Mouse (Mus musculus): ENCODE data around the gene Exoc3l4.

DNA sequence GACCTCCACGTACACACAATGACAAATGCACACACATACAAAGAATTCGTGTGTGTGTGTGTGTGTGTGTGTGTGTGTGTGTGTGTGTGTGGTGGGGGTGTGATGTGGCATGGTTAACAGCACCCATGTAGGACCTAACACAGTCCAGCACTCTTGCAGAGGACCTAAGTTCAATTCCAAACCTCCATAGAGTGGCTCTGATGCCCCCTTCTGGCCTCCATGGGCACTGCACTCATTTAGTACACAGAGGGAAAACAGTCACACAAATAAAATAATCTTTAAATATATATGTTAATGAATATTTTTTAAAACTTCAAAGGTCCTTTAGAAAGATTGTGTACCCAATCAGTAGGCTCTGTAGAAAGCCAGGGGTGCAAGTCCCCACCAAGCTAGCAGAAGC, 63.1 kb downstream of the Exoc3l4 start:
- TF ChIP-seq ZC3H11A (IDR thresholded peaks at IDR 0.05; ENCODE audit: borderline replicate concordance, low read depth, low read length) (no peak), HCFC1 (IDR thresholded peaks at IDR 0.05; ENCODE audit: borderline replicate concordance, insufficient read depth, low read length) (no peak), CHD2 (IDR thresholded peaks at IDR 0.05; ENCODE audit: low read depth, low read length) (no peak), MAFK (IDR thresholded peaks at IDR 0.05; ENCODE audit: insufficient read depth, low read depth, low read length) (no peak), ZNF384 (IDR thresholded peaks at IDR 0.05; ENCODE audit: low read depth, low read length) (no peak)

Measured in ES-E14 (cell line).